Mouse (Mus musculus) myocyte (in vitro differentiated cells): ENCODE results near the gene Gpc6. TPM values are rescaled to one million over a fixed set of nuclear protein-coding genes. Genes with fewer than 3 reads are reported as not detected.

Experiments used
- H3K27me3 ChIP-seq: one replicate; pipeline ENCODE4 v1.6.1; 2011; ENCODE audit not compliant: control insufficient read depth, insufficient read depth, insufficient read length
- H3K36me3 ChIP-seq: one replicate; pipeline ENCODE4 v1.6.1; 2011; ENCODE audit not compliant: control insufficient read depth, insufficient read depth
- H3K4me2 ChIP-seq: one replicate; pipeline ENCODE4 v1.6.1; 2011; ENCODE audit warnings: low read depth, control low read depth
- H3K4me3 ChIP-seq: one replicate; pipeline ENCODE4 v1.5.1; 2011; ENCODE audit warnings: mild to moderate bottlenecking, control low read depth, moderate library complexity
- H3K79me2 ChIP-seq: one replicate; pipeline ENCODE4 v1.6.1; 2011; ENCODE audit not compliant: control insufficient read depth, insufficient read depth
- H3ac ChIP-seq: one replicate; pipeline ENCODE4 v1.6.1; 2011; ENCODE audit not compliant: control insufficient read depth, insufficient read length
- CEBPB ChIP-seq: IDR thresholded peaks from 2 replicates; pipeline ENCODE4 v1.6.1; 2011; ENCODE audit warnings: mild to moderate bottlenecking, moderate library complexity; ENCODE audit not compliant: poor library complexity, insufficient read depth, severe bottlenecking
- E2F4 ChIP-seq: IDR thresholded peaks from one replicate; pipeline ENCODE4 v1.6.1; 2011; ENCODE audit warnings: mild to moderate bottlenecking, control low read depth, moderate library complexity; ENCODE audit not compliant: insufficient read depth
- MAX ChIP-seq: IDR thresholded peaks from one replicate; pipeline ENCODE4 v1.6.1; 2011; ENCODE audit warnings: low read depth, mild to moderate bottlenecking, control low read depth
- MYOD1 ChIP-seq, 3 experiments: IDR thresholded peaks; one replicate each; pipeline ENCODE4 v1.6.1; 2011; ENCODE audit warnings: control low read depth in 2 of 3, low read depth in 2 of 3, mild to moderate bottlenecking in 2 of 3, moderate library complexity in 1 of 3; ENCODE audit not compliant: insufficient read length in 2 of 3, control insufficient read depth in 1 of 3
- MYOG ChIP-seq, 3 experiments: IDR thresholded peaks; one replicate each; pipeline ENCODE4 v1.6.1; 2011; ENCODE audit warnings: control low read depth in 2 of 3, low read depth in 2 of 3, mild to moderate bottlenecking in 2 of 3; ENCODE audit not compliant: insufficient read length in 2 of 3, control insufficient read depth in 1 of 3, insufficient read depth in 1 of 3
- POLR2A ChIP-seq: IDR thresholded peaks from one replicate; pipeline ENCODE4 v1.6.1; 2011; ENCODE audit warnings: low read depth, mild to moderate bottlenecking, control low read depth, moderate library complexity; ENCODE audit not compliant: insufficient read length
- POLR2AphosphoS2 ChIP-seq: IDR thresholded peaks from one replicate; pipeline ENCODE4 v1.6.1; 2011; ENCODE audit warnings: low read depth, control low read depth; ENCODE audit not compliant: insufficient read length
- REST ChIP-seq: IDR thresholded peaks from one replicate; pipeline ENCODE4 v1.6.1; 2011; ENCODE audit warnings: mild to moderate bottlenecking, control low read depth, moderate library complexity; ENCODE audit not compliant: insufficient read depth, insufficient read length
- SRF ChIP-seq: IDR thresholded peaks from one replicate; pipeline ENCODE4 v1.6.1; 2011; ENCODE audit warnings: low read depth; ENCODE audit not compliant: control insufficient read depth, insufficient read length
- TCF12 ChIP-seq: IDR thresholded peaks from one replicate; pipeline ENCODE4 v1.6.1; 2011; ENCODE audit warnings: mild to moderate bottlenecking, control low read depth; ENCODE audit not compliant: poor library complexity, insufficient read depth, severe bottlenecking
- TCF3 ChIP-seq: IDR thresholded peaks from one replicate; pipeline ENCODE4 v1.6.1; 2011; ENCODE audit warnings: low read depth, control low read depth; ENCODE audit not compliant: insufficient read length
- USF1 ChIP-seq: IDR thresholded peaks from one replicate; pipeline ENCODE4 v1.6.1; 2011; ENCODE audit warnings: low read depth, mild to moderate bottlenecking, control low read depth, moderate library complexity
- polyA plus RNA-seq: library from polyadenylated mRNA; unstranded; fragments of >200 nt; fragmentation: generic; extraction: Trizol; gene quantifications from one replicate; pipeline ENCODE4 v1.2.1, GENCODE M21; 2012; ENCODE audit warnings: missing spikeins

Gpc6 gene
- polyA plus RNA-seq, 1 experiment: 5.0 TPM

- H3K27me3 ChIP-seq: no peaks in the 10 kb centered on the region
- no peak overlapping the region for H3K4me2 ChIP-seq
- H3ac ChIP-seq: no peak overlapping the region
- H3K79me2 ChIP-seq: no peaks in the 10 kb centered on the region
- TF ChIP-seq SRF (no peak), TCF12 (no peak), POLR2A (no peak), MYOG (IDR thresholded peaks at IDR 0.05; ENCODE audit: control insufficient read depth in 1 of 3, insufficient read depth in 1 of 3, insufficient read length in 2 of 3, low read depth in 2 of 3) (no peak), TCF3 (no peak), MAX (no peak), MYOD1 (IDR thresholded peaks at IDR 0.05; ENCODE audit: control insufficient read depth in 1 of 3, insufficient read length in 2 of 3, low read depth in 2 of 3) (no peak)
- H3K36me3 ChIP-seq: no peaks in the 10 kb centered on the region
- no peak overlapping the region for H3K4me3 ChIP-seq
Measured at GRCm38 (mm10) chr14:117361155-117361964, 436.2 kb downstream of the Gpc6 start.

- no peak overlapping the region for H3K4me2 ChIP-seq
- TF ChIP-seq TCF12 (no peak), POLR2AphosphoS2 (no peak), E2F4 (no peak), USF1 (no peak), CEBPB (no peak), SRF (no peak), REST (no peak), MYOG (IDR thresholded peaks at IDR 0.05; ENCODE audit: control insufficient read depth in 1 of 3, insufficient read depth in 1 of 3, insufficient read length in 2 of 3, low read depth in 2 of 3) (no peak), MAX (no peak), POLR2A (no peak), MYOD1 (IDR thresholded peaks at IDR 0.05; ENCODE audit: control insufficient read depth in 1 of 3, insufficient read length in 2 of 3, low read depth in 2 of 3) (no peak), TCF3 (no peak)
- no peaks in the 10 kb centered on the region for H3K27me3 ChIP-seq
- H3K4me3 ChIP-seq: no peak overlapping the region
- H3ac ChIP-seq: no peak overlapping the region
- H3K36me3 ChIP-seq: no peaks in the 10 kb centered on the region
- no peaks in the 10 kb centered on the region for H3K79me2 ChIP-seq
Measured at GRCm38 (mm10) chr14:117361965-117362309, 436.8 kb downstream of the Gpc6 start.

GRCm38 (mm10) chr14:117369331-117369866 lies 444.3 kb downstream of the Gpc6 start:
- TF ChIP-seq USF1 (no peak), SRF (no peak), TCF3 (no peak)
- Histone ChIP-seq H3K36me3 (no peaks in the 10 kb centered on the region), H3ac (no peak overlapping the region)

GRCm38 (mm10) chr14:117376822-117377376 lies 451.8 kb downstream of the Gpc6 start:
- Histone ChIP-seq H3ac (no peak overlapping the region), H3K27me3 (no peaks in the 10 kb centered on the region), H3K4me3 (no peak overlapping the region), H3K79me2 (no peaks in the 10 kb centered on the region), H3K4me2 (no peak overlapping the region), H3K36me3 (no peaks in the 10 kb centered on the region)
- no peak for TF ChIP-seq TCF3
- no peak for TF ChIP-seq E2F4
- TF ChIP-seq USF1: no peak
- TF ChIP-seq MYOG (IDR thresholded peaks at IDR 0.05; ENCODE audit: control insufficient read depth in 1 of 3, insufficient read depth in 1 of 3, insufficient read length in 2 of 3, low read depth in 2 of 3): no peak
- no peak for TF ChIP-seq TCF12

More at GRCm38 (mm10) chr14:117369331-117369866, 444.3 kb downstream of the Gpc6 start:
- H3K79me2 ChIP-seq: no peaks in the 10 kb centered on the region
- H3K4me2 ChIP-seq: no peak overlapping the region
- no peaks in the 10 kb centered on the region for H3K27me3 ChIP-seq
- no peak overlapping the region for H3K4me3 ChIP-seq

- Histone ChIP-seq H3K4me3 (no peak overlapping the region), H3K36me3 (no peaks in the 10 kb centered on the region), H3K27me3 (no peaks in the 10 kb centered on the region), H3K79me2 (no peaks in the 10 kb centered on the region), H3ac (no peak overlapping the region), H3K4me2 (no peak overlapping the region)
- TF ChIP-seq MYOD1 (IDR thresholded peaks at IDR 0.05; ENCODE audit: control insufficient read depth in 1 of 3, insufficient read length in 2 of 3, low read depth in 2 of 3): no peak
- TF ChIP-seq MYOG (IDR thresholded peaks at IDR 0.05; ENCODE audit: control insufficient read depth in 1 of 3, insufficient read depth in 1 of 3, insufficient read length in 2 of 3, low read depth in 2 of 3): no peak
- TF ChIP-seq SRF: no peak
- TF ChIP-seq USF1: no peak
- no peak for TF ChIP-seq REST
- no peak for TF ChIP-seq E2F4
- TF ChIP-seq POLR2AphosphoS2: no peak
- TF ChIP-seq MAX: no peak
- no peak for TF ChIP-seq TCF12
- TF ChIP-seq POLR2A: no peak
- no peak for TF ChIP-seq TCF3
- TF ChIP-seq CEBPB: no peak
Measured at GRCm38 (mm10) chr14:117379979-117380378, 454.9 kb downstream of the Gpc6 start.
